ENCODE assay signal across 8 mouse cellular contexts in the genomic region with DNA sequence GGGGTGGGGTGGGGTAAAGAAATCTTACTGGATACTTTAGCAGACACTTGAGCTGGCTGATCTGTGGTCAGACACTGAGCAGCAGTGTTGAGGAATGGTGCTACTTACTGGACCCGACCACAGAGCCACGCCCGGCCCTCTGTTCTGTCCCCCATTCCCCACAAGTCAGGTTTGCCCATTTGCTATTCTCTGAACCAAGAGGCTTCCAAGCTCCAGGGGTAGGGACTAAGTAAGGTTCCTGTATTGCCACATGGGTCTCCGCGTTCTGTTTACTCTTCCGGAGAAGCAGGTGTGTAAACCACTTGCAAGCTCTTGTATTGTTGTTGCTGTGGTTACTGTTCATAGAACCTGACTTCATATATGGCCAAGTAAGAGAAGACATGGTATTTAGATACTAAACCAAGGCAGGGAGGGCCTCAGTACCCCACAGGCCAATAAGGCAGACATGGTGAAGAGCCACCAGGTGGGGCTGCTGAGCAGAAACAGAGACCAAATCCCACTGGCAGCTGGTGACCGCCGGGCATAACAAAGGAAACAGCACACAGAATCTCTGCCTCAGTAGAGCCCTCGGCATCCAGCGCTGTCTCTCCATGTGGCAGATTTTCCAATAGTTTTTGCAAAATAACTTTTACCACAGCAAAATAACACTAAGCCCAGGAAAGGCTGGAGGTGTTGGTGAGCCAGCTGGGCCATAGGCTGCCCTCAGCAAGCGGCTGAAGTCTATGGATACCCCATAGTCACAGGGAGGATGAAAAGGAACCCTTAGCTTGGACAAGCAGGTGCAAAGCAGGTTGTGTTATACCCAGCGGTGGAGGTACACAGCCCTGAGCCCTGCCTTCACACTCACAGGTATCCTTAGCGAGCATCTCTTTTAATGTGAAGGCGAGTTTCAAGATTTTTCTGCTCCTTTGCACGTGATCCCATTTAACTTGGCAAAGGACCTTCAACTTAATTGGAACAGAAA. TPM values are rescaled to one million over a fixed set of nuclear protein-coding genes. Genes with fewer than 3 reads are reported as not detected.
A peak's percentile ranks its signal among the peaks of the same experiment; 100 is the strongest.
DNase-seq lines count a peak whose midpoint lies in the region; ATAC-seq and TF ChIP-seq lines count a peak whose summit lies in the region.

No protein-coding gene starts in this region.

- no peak overlapping the region for H3K27ac ChIP-seq in limb, embryonic 11.5 days (replicated peaks; ENCODE audit: low read depth, low read length)
- H3K27ac ChIP-seq in midbrain, postnatal 0 days (ENCODE audit: low read depth, low read length), result peak overlapping the region; percentile 59

- 0 out of 2 replicates have a peak, but pooled peaks cover 2% of the 10 kb centered on the region for H3K4me1 ChIP-seq in limb, embryonic 11.5 days (ENCODE audit: control insufficient read depth, insufficient read depth, low read length)
- H3K4me1 ChIP-seq in midbrain, postnatal 0 days (ENCODE audit: insufficient read depth, low read length), result peaks cover 4% of the 10 kb centered on the region; the same call in 1 of the 2 replicates

- WGBS in limb, embryonic 11.5 days, result 60% methylated on average over 15 of the region's 15 CpGs
- 55% methylated on average over 15 of the region's 15 CpGs for WGBS in midbrain, postnatal 0 days

- H3K4me3 ChIP-seq in limb, embryonic 11.5 days (ENCODE audit: low read depth, low read length), result no peak overlapping the region
- H3K4me3 ChIP-seq in midbrain, postnatal 0 days (ENCODE audit: low read depth, low read length), result no peak overlapping the region

- no peaks in the 10 kb centered on the region for H3K9me3 ChIP-seq in limb, embryonic 11.5 days (ENCODE audit: control insufficient read depth, low read length)
- no peaks in the 10 kb centered on the region for H3K9me3 ChIP-seq in midbrain, postnatal 0 days (ENCODE audit: low read length)

- intact Hi-C loops in heart, postnatal 36 days (cut with DNase I), result loop anchor here (5.0 kb wide), 1 partner anchor 87 kb away; a partner anchor contains a TSS

- peak; percentile 47 for DNase-seq in kidney, adult 18-20 months
- DNase-seq in kidney, adult 11 months, result no peak
- DNase-seq in Muller cell, postnatal 12 days (ENCODE audit: inconsistent ontology term), result peak; percentile 60
- peak; percentile 80 to 85 for DNase-seq in cerebellum, postnatal 14 days
- peak; percentile 22 to 42 for DNase-seq in heart, postnatal 36 days
- DNase-seq in limb, embryonic 11.5 days (ENCODE audit: low spot score), result peak; percentile 86
- peak; percentile 85 for DNase-seq in midbrain, postnatal 0 days (ENCODE audit: low spot score)
- DNase-seq in thymus, postnatal 25 days, result peak; percentile 57

- H3K36me3 ChIP-seq in limb, embryonic 11.5 days (ENCODE audit: control insufficient read depth, insufficient read depth, low read length), result no peaks in the 10 kb centered on the region
- H3K36me3 ChIP-seq in midbrain, postnatal 0 days (ENCODE audit: insufficient read depth, low read length), result no peaks in the 10 kb centered on the region

- no peak overlapping the region for H3K4me2 ChIP-seq in limb, embryonic 11.5 days (ENCODE audit: low read depth, severe bottlenecking)
- 0 out of 2 replicates have a peak overlapping the region, but pooled peaks have one; percentile 9 for H3K4me2 ChIP-seq in midbrain, postnatal 0 days (ENCODE audit: low read depth, low read length, poor library complexity, severe bottlenecking)

- H3K27me3 ChIP-seq in limb, embryonic 11.5 days (ENCODE audit: control insufficient read depth, insufficient read depth, low read length), result no peaks in the 10 kb centered on the region
- no peaks in the 10 kb centered on the region for H3K27me3 ChIP-seq in midbrain, postnatal 0 days (ENCODE audit: insufficient read depth, low read length)

- peak; percentile 88 for TF ChIP-seq CTCF in midbrain, postnatal 0 days (IDR thresholded peaks at IDR 0.05)

- H3K9ac ChIP-seq in limb, embryonic 11.5 days (ENCODE audit: low read length), result peak overlapping the region; percentile 31; the same call in 1 of the 2 replicates
- 0 out of 2 replicates have a peak overlapping the region, but pooled peaks have one; percentile 24 for H3K9ac ChIP-seq in midbrain, postnatal 0 days (replicated peaks; ENCODE audit: low read length, poor library complexity, severe bottlenecking)

- ATAC-seq in limb, embryonic 11.5 days (ENCODE audit: insufficient number of reproducible peaks, low FRiP score, low TSS enrichment, low read depth), result no peak
- peak; percentile 59; the same call in 1 of the 2 replicates for ATAC-seq in midbrain, postnatal 0 days (ENCODE audit: low FRiP score)

RNA-seq across cellular contexts. Expression of a gene that starts 40.6 kb away (rescaled TPM):
- 1 to 10 TPM; 1.7 to 2.8 TPM for total RNA-seq in heart, postnatal 36 days (2021)
- 6.3 and 9.3 TPM in 2 replicates for polyA plus RNA-seq in limb, embryonic 11.5 days (2014; fragmentation: Nextera tagmentation; extraction: Ambion mirVana)
- 103 and 104 TPM in 2 replicates for total RNA-seq in midbrain, postnatal 0 days (2014; rRNA removed)
- 104 and 106 TPM in 2 replicates for polyA plus RNA-seq in midbrain, postnatal 0 days (2015; fragmentation: Nextera tagmentation; extraction: Ambion mirVana)

Comparison
In these comparisons a context has a peak if more than half of its experiments do, and no peak if none do; other contexts are left out.
1. RNA of a gene that starts 40.6 kb away (total RNA-seq): 103 to 104 TPM in midbrain, postnatal 0 days; 1.7 to 2.8 TPM in heart, postnatal 36 days; every median in the first group is over 10 times any median in the second.